Mouse (Mus musculus) liver, adult 2 months (tissue): ENCODE data around the gene Bcl6.

Experiments used
- CTCF ChIP-seq: fragments of 200-500 bp; IDR thresholded peaks from 2 replicates; pipeline ENCODE4 v1.5.1; 2011; ENCODE audit warnings: low read depth, low read length, control low read depth
- POLR2A ChIP-seq: fragments of 200-500 bp; IDR thresholded peaks from 2 replicates; pipeline ENCODE4 v1.6.1; 2011; ENCODE audit warnings: low read length, control low read depth; ENCODE audit not compliant: insufficient read depth; ENCODE audit errors: extremely low read depth

DNA sequence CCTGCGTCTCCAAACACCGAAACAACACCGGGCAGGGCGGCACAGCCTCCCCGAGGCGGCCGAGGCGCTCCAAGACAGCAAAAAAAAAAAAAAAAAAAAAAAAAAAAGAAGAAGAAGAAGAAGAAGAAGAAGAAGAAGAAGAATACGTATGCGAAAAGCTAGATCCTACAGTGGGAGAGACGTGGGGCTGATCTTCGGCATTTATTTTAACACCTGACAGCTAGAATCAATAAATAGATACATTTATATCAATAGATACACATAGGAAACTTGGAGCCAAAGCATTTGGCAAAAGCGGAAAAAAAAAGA lies 541 bp downstream of the Bcl6 start:
- no peak for TF ChIP-seq CTCF
- TF ChIP-seq POLR2A = no peak
